Comparison of ENCODE assay signal across 24 mouse cellular contexts in genomic region chr19:47987986-47988385, GRCm38 (mm10). TPM values are rescaled to one million over a fixed set of nuclear protein-coding genes. Genes with fewer than 3 reads are reported as not detected.
DNase-seq lines count a peak whose midpoint lies in the region; ATAC-seq and TF ChIP-seq lines count a peak whose summit lies in the region.
"Had no signal": no experiment of that assay in that cellular context is flagged by ENCODE, and none has a peak within 500 bp of the region (broad histone marks: within the 10 kb centered on the region; RNA-seq: fewer than 3 reads in every experiment).

No protein-coding gene starts in this region.

- dilution Hi-C loops in CH12.LX (cut with MboI; ENCODE audit: extremely low pct_ligation_motif_present, extremely low pct_unique_long_range_greater_than_20kb, low sequenced_read_pairs), result no loop called here

- in situ Hi-C loops in CH12.LX (cut with MboI; ENCODE audit: low pct_ligation_motif_present, low pct_unique_long_range_greater_than_20kb, low sequenced_read_pairs), result no loop called here

- H3K36me3 ChIP-seq in embryonic facial prominence, embryonic 14.5 days (ENCODE audit: control insufficient read depth, insufficient read depth, low read length), result no peaks in the 10 kb centered on the region
- H3K36me3 ChIP-seq in embryonic facial prominence, embryonic 10.5 days (replicated peaks), result no peaks in the 10 kb centered on the region
- H3K36me3 ChIP-seq in lung, postnatal 0 days (ENCODE audit: insufficient read depth, low read length), result no peaks in the 10 kb centered on the region
- no peaks in the 10 kb centered on the region for H3K36me3 ChIP-seq in CH12.LX (replicated peaks in 1 of 2; ENCODE audit: control insufficient read depth in 1 of 2, insufficient read depth in 1 of 2, low read length in 1 of 2)
- H3K36me3 ChIP-seq: embryonic facial prominence, embryonic 12.5 days; embryonic facial prominence, embryonic 15.5 days; forebrain, embryonic 10.5 days; forebrain, embryonic 15.5 days had no signal

- peak; percentile 19 for DNase-seq in embryonic facial prominence, embryonic 14.5 days (ENCODE audit: low spot score)
- DNase-seq in embryonic facial prominence, embryonic 10.5 days (ENCODE audit: low spot score), result no peak
- DNase-seq in lung, postnatal 0 days (ENCODE audit: low spot score), result peak; percentile 17
- DNase-seq in lung, postnatal 14 days, result no peak
- DNase-seq in CH12.LX (ENCODE audit: extremely low read depth), result peak; percentile 75
- DNase-seq: adrenal gland, postnatal 25 days; B cell, adult 2 months; cerebellum, adult 11 months; cerebellum, adult 18-20 months; cerebellum, adult 8-10 months; cerebellum, adult 9-11 months; cerebellum, postnatal 36 days had no signal

- no peaks in the 10 kb centered on the region for H3K4me1 ChIP-seq in embryonic facial prominence, embryonic 14.5 days (ENCODE audit: control insufficient read depth, insufficient read depth, low read length)
- no peaks in the 10 kb centered on the region for H3K4me1 ChIP-seq in embryonic facial prominence, embryonic 10.5 days
- H3K4me1 ChIP-seq in lung, postnatal 0 days (ENCODE audit: insufficient read depth, low read depth, low read length), result no peaks in the 10 kb centered on the region
- peaks cover 2 to 16% of the 10 kb centered on the region in 2 experiments for H3K4me1 ChIP-seq in CH12.LX (ENCODE audit: control insufficient read depth in 1 of 2, insufficient read depth in 2 of 2)
- H3K4me1 ChIP-seq: embryonic facial prominence, embryonic 12.5 days; embryonic facial prominence, embryonic 15.5 days; forebrain, embryonic 13.5 days; forebrain, embryonic 15.5 days had no signal

- H3K27ac ChIP-seq in embryonic facial prominence, embryonic 14.5 days (replicated peaks; ENCODE audit: low read depth, low read length), result no peak overlapping the region
- H3K27ac ChIP-seq in embryonic facial prominence, embryonic 10.5 days (replicated peaks), result no peak overlapping the region
- H3K27ac ChIP-seq in lung, postnatal 0 days (ENCODE audit: low read length), result no peak overlapping the region
- no peak overlapping the region for H3K27ac ChIP-seq in CH12.LX (ENCODE audit: insufficient read depth, low read depth)
- H3K27ac ChIP-seq: embryonic facial prominence, embryonic 12.5 days; embryonic facial prominence, embryonic 15.5 days; forebrain, embryonic 10.5 days; forebrain, embryonic 13.5 days; forebrain, embryonic 15.5 days had no signal

- H3K27me3 ChIP-seq in embryonic facial prominence, embryonic 14.5 days (replicated peaks; ENCODE audit: control insufficient read depth, insufficient read depth, low read length), result no peaks in the 10 kb centered on the region
- H3K27me3 ChIP-seq in embryonic facial prominence, embryonic 10.5 days (replicated peaks; ENCODE audit: low read depth, poor library complexity, severe bottlenecking), result no peaks in the 10 kb centered on the region
- no peaks in the 10 kb centered on the region for H3K27me3 ChIP-seq in lung, postnatal 0 days (replicated peaks; ENCODE audit: insufficient read depth, low read length)
- H3K27me3 ChIP-seq in CH12.LX (replicated peaks), result peaks cover 22% of the 10 kb centered on the region
- H3K27me3 ChIP-seq: embryonic facial prominence, embryonic 15.5 days; forebrain, embryonic 13.5 days; forebrain, embryonic 15.5 days had no signal

- ATAC-seq in embryonic facial prominence, embryonic 14.5 days (ENCODE audit: low read depth), result no peak
- ATAC-seq in lung, postnatal 0 days, result no peak
- ATAC-seq: CD4-positive, CD25-positive, alpha-beta regulatory T cell, adult 4 months; forebrain, embryonic 13.5 days; forebrain, embryonic 15.5 days had no signal

- H3K79me2 ChIP-seq in CH12.LX (replicated peaks; ENCODE audit: control insufficient read depth, extremely low read depth, insufficient read depth, poor library complexity, severe bottlenecking), result no peaks in the 10 kb centered on the region

- TF ChIP-seq CTCF in lung, postnatal 0 days (IDR thresholded peaks at IDR 0.05), result no peak
- TF ChIP-seq CTCF in CH12.LX (conservative IDR thresholded peaks at IDR 0.05 in 1 of 2, IDR thresholded peaks at IDR 0.05 in 1 of 2; ENCODE audit: low read depth in 2 of 2, low read length in 2 of 2), result no peak

- H3K9me3 ChIP-seq in embryonic facial prominence, embryonic 14.5 days (ENCODE audit: control insufficient read depth, low read length), result no peaks in the 10 kb centered on the region
- no peaks in the 10 kb centered on the region for H3K9me3 ChIP-seq in embryonic facial prominence, embryonic 10.5 days
- no peaks in the 10 kb centered on the region for H3K9me3 ChIP-seq in lung, postnatal 0 days (ENCODE audit: low read length)
- H3K9me3 ChIP-seq in CH12.LX (replicated peaks; ENCODE audit: low read length), result no peaks in the 10 kb centered on the region
- H3K9me3 ChIP-seq: embryonic facial prominence, embryonic 12.5 days; embryonic facial prominence, embryonic 15.5 days; forebrain, embryonic 10.5 days; forebrain, embryonic 13.5 days; forebrain, embryonic 15.5 days had no signal

- no peak overlapping the region for H3K4me3 ChIP-seq in embryonic facial prominence, embryonic 14.5 days (ENCODE audit: low read depth, low read length)
- H3K4me3 ChIP-seq in embryonic facial prominence, embryonic 10.5 days, result no peak overlapping the region
- no peak overlapping the region for H3K4me3 ChIP-seq in lung, postnatal 0 days (ENCODE audit: low read depth, low read length)
- peak overlapping the region in 2 of 3 experiments; percentile 12 to 27 for H3K4me3 ChIP-seq in CH12.LX (replicated peaks in 1 of 3; ENCODE audit: low read depth in 2 of 3, low read length in 2 of 3, poor library complexity in 1 of 3)
- H3K4me3 ChIP-seq: embryonic facial prominence, embryonic 12.5 days; embryonic facial prominence, embryonic 15.5 days; erythroblast, embryonic 14.5 days; forebrain, embryonic 10.5 days; forebrain, embryonic 13.5 days; forebrain, embryonic 15.5 days had no signal

- no peak overlapping the region for H3K9ac ChIP-seq in embryonic facial prominence, embryonic 14.5 days (ENCODE audit: low read depth, low read length)
- no peak overlapping the region for H3K9ac ChIP-seq in lung, postnatal 0 days (replicated peaks; ENCODE audit: low read depth)
- H3K9ac ChIP-seq in CH12.LX (ENCODE audit: insufficient read depth, low read depth), result no peak overlapping the region
- H3K9ac ChIP-seq: embryonic facial prominence, embryonic 12.5 days; embryonic facial prominence, embryonic 15.5 days; forebrain, embryonic 13.5 days; forebrain, embryonic 15.5 days; forebrain, postnatal 0 days had no signal

- no peak for TF ChIP-seq RAD21 in CH12.LX (IDR thresholded peaks at IDR 0.05; ENCODE audit: low read depth, low read length)

- no peak for TF ChIP-seq EP300 in lung, postnatal 0 days (IDR thresholded peaks at IDR 0.05)
- TF ChIP-seq EP300 in CH12.LX (IDR thresholded peaks at IDR 0.05; ENCODE audit: low read length), result peak; percentile 85

- WGBS in embryonic facial prominence, embryonic 14.5 days, result 83% methylated on average over 11 of the region's 11 CpGs
- 88% methylated on average over 11 of the region's 11 CpGs for WGBS in embryonic facial prominence, embryonic 10.5 days
- 84% methylated on average over 11 of the region's 11 CpGs for WGBS in lung, postnatal 0 days

- H3K4me2 ChIP-seq in embryonic facial prominence, embryonic 14.5 days (ENCODE audit: low read depth, low read length), result no peak overlapping the region
- no peak overlapping the region for H3K4me2 ChIP-seq in lung, postnatal 0 days (replicated peaks; ENCODE audit: low read depth, low read length)
- peak overlapping the region; percentile 68 for H3K4me2 ChIP-seq in CH12.LX (ENCODE audit: insufficient read depth, low read depth, poor library complexity, severe bottlenecking)
- H3K4me2 ChIP-seq: embryonic facial prominence, embryonic 12.5 days; embryonic facial prominence, embryonic 15.5 days; forebrain, embryonic 13.5 days; forebrain, embryonic 15.5 days had no signal

- no peak for TF ChIP-seq POLR2A in CH12.LX (IDR thresholded peaks at IDR 0.05; ENCODE audit: low read depth, low read length)

TF ChIP-seq in CH12.LX, 34 proteins besides CTCF, POLR2A, EP300 and RAD21:
- TF ChIP-seq IRF4 (IDR thresholded peaks at IDR 0.05; ENCODE audit: low read depth, low read length) (peak; percentile 66; the same call in 1 of the 2 replicates), MAFK (IDR thresholded peaks at IDR 0.05; ENCODE audit: insufficient replicate concordance, low read length) (0 out of 2 replicates have a peak, but pooled peaks have one; percentile 48), JUND (conservative IDR thresholded peaks at IDR 0.05; ENCODE audit: low read depth, low read length) (0 out of 2 replicates have a peak, but pooled peaks have one; percentile 38), TCF12 (IDR thresholded peaks at IDR 0.05; ENCODE audit: low read depth, low read length) (no peak), USF1 (IDR thresholded peaks at IDR 0.05; ENCODE audit: low read depth, low read length) (peak; percentile 39), ELF1 (IDR thresholded peaks at IDR 0.05; ENCODE audit: low read depth, low read length) (no peak), BHLHE40 (IDR thresholded peaks at IDR 0.05; ENCODE audit: low read depth, low read length) (peak; percentile 85), ETS1 (conservative IDR thresholded peaks at IDR 0.05; ENCODE audit: low read depth, low read length) (peak; percentile 93), JUN (IDR thresholded peaks at IDR 0.05; ENCODE audit: insufficient read depth, low read depth, low read length) (peak; percentile 81), NRF1 (IDR thresholded peaks at IDR 0.05; ENCODE audit: low read depth, low read length) (no peak), MEF2A (IDR thresholded peaks at IDR 0.05; ENCODE audit: borderline replicate concordance, low read depth, low read length) (peak; percentile 54; the same call in 1 of the 2 replicates), SIN3A (IDR thresholded peaks at IDR 0.05; ENCODE audit: low read length) (0 out of 2 replicates have a peak, but pooled peaks have one; percentile 20), MAZ (IDR thresholded peaks at IDR 0.05; ENCODE audit: low read depth, low read length) (no peak), MAX (IDR thresholded peaks at IDR 0.05; ENCODE audit: low read length) (0 out of 2 replicates have a peak, but pooled peaks have one; percentile 54), CHD2 (IDR thresholded peaks at IDR 0.05; ENCODE audit: low read length) (0 out of 2 replicates have a peak, but pooled peaks have one; percentile 42)

RNA-seq across cellular contexts. Expression of gene Cfap58, which starts 50.5 kb away (rescaled TPM):
- 0.38 and 0.58 TPM in 2 replicates for polyA plus RNA-seq in embryonic facial prominence, embryonic 14.5 days (2014; fragmentation: Nextera tagmentation; extraction: Ambion mirVana)
- not detected in 2 replicates for polyA plus RNA-seq in embryonic facial prominence, embryonic 10.5 days (2016; fragmentation: Nextera tagmentation; extraction: Ambion mirVana)
- 2.0 and 2.6 TPM in 2 replicates for polyA plus RNA-seq in lung, postnatal 0 days (2015; fragmentation: Nextera tagmentation; extraction: Ambion mirVana)
- total RNA-seq in CH12.LX (2012; rRNA removed), result 0.17 TPM in 1 of 2 replicates, not detected in the other
- total RNA-seq in CH12.LX (2014; rRNA removed), result 0.13 and 0.15 TPM in 2 replicates
- 0.27 and 0.33 TPM in 2 replicates for polyA plus RNA-seq in CH12.LX (2012; ENCODE audit: insufficient read length, low read depth)
- total RNA-seq: adrenal gland, adult 2 months; adrenal gland, postnatal 25 days; common myeloid progenitor, adult 5-6 weeks; ES-E14; MEL had no signal
- polyA plus RNA-seq: adrenal gland, adult 2 months; CD4-positive, CD25-positive, alpha-beta regulatory T cell, adult 4 months; embryonic facial prominence, embryonic 12.5 days; erythroblast, embryonic 14.5 days; forebrain, embryonic 10.5 days had no signal

Comparison
In these comparisons a context has a peak if more than half of its experiments do, and no peak if none do; other contexts are left out.
1. DNase-seq: peak in embryonic facial prominence, embryonic 14.5 days (single experiment), lung, postnatal 0 days (single experiment) and CH12.LX (single experiment); none in embryonic facial prominence, embryonic 10.5 days (single experiment) and lung, postnatal 14 days (single experiment).
2. H3K4me3 ChIP-seq: peak in CH12.LX (2 of 3); none in embryonic facial prominence, embryonic 14.5 days (single experiment), embryonic facial prominence, embryonic 10.5 days (single experiment) and lung, postnatal 0 days (single experiment).